Mouse (Mus musculus): ENCODE data around the gene Sema3e. TPM values are rescaled to one million over a fixed set of nuclear protein-coding genes. Genes with fewer than 3 reads are reported as not detected.
A peak's percentile ranks its signal among the peaks of the same experiment; 100 is the strongest.

The Sema3e gene
- total and polyA plus RNA-seq, 3 experiments = 0.18 to 0.29 (median 0.23) TPM

DNA sequence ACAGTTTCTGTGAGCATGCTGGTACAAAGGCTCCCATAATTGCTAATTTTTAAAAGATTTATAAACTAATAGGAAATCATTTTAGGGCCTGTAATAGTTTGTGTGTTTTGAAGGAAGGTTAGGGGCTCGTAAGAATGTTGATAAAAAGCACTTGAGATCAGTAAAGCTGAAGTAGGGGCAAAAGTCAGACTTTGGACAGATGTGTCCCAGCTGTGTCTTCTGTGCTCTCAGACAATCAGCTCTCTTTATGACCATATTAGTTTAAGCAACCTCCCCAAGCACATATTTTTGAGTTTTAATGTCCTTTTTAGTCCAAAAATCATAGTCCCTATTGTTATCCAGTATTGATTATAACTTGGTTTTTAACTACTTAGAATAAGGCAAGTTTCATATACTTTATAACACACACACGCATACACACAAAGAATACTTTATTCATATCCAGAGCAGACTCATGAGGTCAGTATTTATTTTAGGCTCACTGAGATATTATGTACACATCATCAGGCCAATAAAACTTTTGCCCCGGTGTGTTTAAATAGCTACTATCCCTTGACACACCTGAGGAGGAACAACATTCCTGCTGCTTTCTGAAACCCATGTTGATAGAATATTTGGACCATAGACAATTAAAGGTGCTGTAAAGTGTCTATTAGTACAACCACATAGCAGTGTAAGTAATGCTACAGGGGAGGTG is 173.4 kb downstream of the Sema3e start:
- Histone ChIP-seq H3K27me3 (ENCODE audit: control insufficient read depth, insufficient read depth, low read length) (no peaks in the 10 kb centered on the region), H3K4me3 (no peak overlapping the region), H3K9ac (ENCODE audit: low read depth, low read length) (no peak overlapping the region), H3K27ac (no peak overlapping the region), H3K36me3 (ENCODE audit: control insufficient read depth, insufficient read depth, low read length) (no peaks in the 10 kb centered on the region), H3K79me2 (replicated peaks; ENCODE audit: control insufficient read depth, insufficient read depth, low read length) (no peaks in the 10 kb centered on the region), H3K4me1 (ENCODE audit: control insufficient read depth, insufficient read depth, low read length) (no peaks in the 10 kb centered on the region)
- 46% methylated on average over 3 of the region's 3 CpGs for WGBS
- intact Hi-C loops (cut with DNase I) = no loop called here
- no peak for DNase-seq
- TF ChIP-seq POLR2A (IDR thresholded peaks at IDR 0.05; ENCODE audit: insufficient read depth, low read depth, low read length) = no peak
- TF ChIP-seq CTCF (IDR thresholded peaks at IDR 0.05) = no peak
- no peak for TF ChIP-seq EP300 (IDR thresholded peaks at IDR 0.05; ENCODE audit: insufficient read depth, low read depth, low read length)

DNA sequence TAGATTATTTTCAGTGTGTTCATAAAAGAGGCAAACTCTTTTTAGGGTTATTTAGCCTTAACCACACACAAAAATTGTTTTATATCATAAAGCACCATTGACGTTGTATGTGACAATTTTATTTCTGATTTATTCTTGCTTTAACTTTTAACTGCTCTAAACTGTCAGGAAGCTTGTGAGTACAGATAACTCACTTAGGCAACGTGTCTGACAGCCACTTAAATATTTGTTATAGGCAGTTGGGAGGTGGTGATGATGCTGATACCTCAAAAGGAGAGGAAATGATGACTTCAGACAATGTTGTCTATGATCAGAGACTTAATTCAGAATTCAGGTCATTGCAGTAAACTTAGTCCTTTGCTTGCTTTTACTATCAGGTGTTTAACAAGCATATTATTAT is 181.7 kb downstream of the Sema3e start:
- H3K9ac ChIP-seq (ENCODE audit: low read depth, low read length) = no peak overlapping the region
- 50% methylated on average over 2 of the region's 2 CpGs for WGBS
- TF ChIP-seq CTCF (IDR thresholded peaks at IDR 0.05) (no peak), EP300 (IDR thresholded peaks at IDR 0.05; ENCODE audit: insufficient read depth, low read depth, low read length) (no peak), POLR2A (IDR thresholded peaks at IDR 0.05; ENCODE audit: insufficient read depth, low read depth, low read length) (no peak)
- no peaks in the 10 kb centered on the region for H3K36me3 ChIP-seq (ENCODE audit: control insufficient read depth, insufficient read depth, low read length)
- DNase-seq = no peak
- no peaks in the 10 kb centered on the region for H3K27me3 ChIP-seq (ENCODE audit: control insufficient read depth, insufficient read depth, low read length)
- H3K27ac ChIP-seq = no peak overlapping the region
- intact Hi-C loops (cut with DNase I) = no loop called here
- H3K79me2 ChIP-seq (replicated peaks; ENCODE audit: control insufficient read depth, insufficient read depth, low read length) = no peaks in the 10 kb centered on the region
- H3K4me1 ChIP-seq (ENCODE audit: control insufficient read depth, insufficient read depth, low read length) = no peaks in the 10 kb centered on the region
- no peak overlapping the region for H3K4me3 ChIP-seq

GRCm38 (mm10) chr5:14209962-14210361 is 184.9 kb downstream of the Sema3e start:
- H3K36me3 ChIP-seq (ENCODE audit: control insufficient read depth, insufficient read depth, low read length) = no peaks in the 10 kb centered on the region
- TF ChIP-seq CTCF (IDR thresholded peaks at IDR 0.05) = no peak
- TF ChIP-seq EP300 (IDR thresholded peaks at IDR 0.05; ENCODE audit: insufficient read depth, low read depth, low read length) = no peak
- no peak for TF ChIP-seq POLR2A (IDR thresholded peaks at IDR 0.05; ENCODE audit: insufficient read depth, low read depth, low read length)
- no peaks in the 10 kb centered on the region for H3K4me1 ChIP-seq (ENCODE audit: control insufficient read depth, insufficient read depth, low read length)
- no peak overlapping the region for H3K27ac ChIP-seq
- no peaks in the 10 kb centered on the region for H3K79me2 ChIP-seq (replicated peaks; ENCODE audit: control insufficient read depth, insufficient read depth, low read length)
- DNase-seq = no peak
- H3K27me3 ChIP-seq (ENCODE audit: control insufficient read depth, insufficient read depth, low read length) = no peaks in the 10 kb centered on the region
- 18% methylated on average over 3 of the region's 3 CpGs for WGBS
- no peak overlapping the region for H3K9ac ChIP-seq (ENCODE audit: low read depth, low read length)
- intact Hi-C loops (cut with DNase I) = no loop called here
- H3K4me3 ChIP-seq = no peak overlapping the region

- 45% methylated on average over 7 of the region's 7 CpGs for WGBS
- Histone ChIP-seq H3K9ac (ENCODE audit: low read depth, low read length) (no peak overlapping the region), H3K79me2 (replicated peaks; ENCODE audit: control insufficient read depth, insufficient read depth, low read length) (no peaks in the 10 kb centered on the region), H3K4me1 (ENCODE audit: control insufficient read depth, insufficient read depth, low read length) (no peaks in the 10 kb centered on the region), H3K36me3 (ENCODE audit: control insufficient read depth, insufficient read depth, low read length) (no peaks in the 10 kb centered on the region), H3K27me3 (ENCODE audit: control insufficient read depth, insufficient read depth, low read length) (no peaks in the 10 kb centered on the region), H3K27ac (no peak overlapping the region), H3K4me3 (no peak overlapping the region)
- TF ChIP-seq CTCF (IDR thresholded peaks at IDR 0.05) = no peak
- no peak for TF ChIP-seq EP300 (IDR thresholded peaks at IDR 0.05; ENCODE audit: insufficient read depth, low read depth, low read length)
- TF ChIP-seq POLR2A (IDR thresholded peaks at IDR 0.05; ENCODE audit: insufficient read depth, low read depth, low read length) = no peak
- no peak for DNase-seq
- intact Hi-C loops (cut with DNase I) = no loop called here
Observed at GRCm38 (mm10) chr5:14216211-14216610, 191.1 kb downstream of the Sema3e start.

GRCm38 (mm10) chr5:14218677-14219076 is 193.6 kb downstream of the Sema3e start:
- Histone ChIP-seq H3K79me2 (replicated peaks; ENCODE audit: control insufficient read depth, insufficient read depth, low read length) (no peaks in the 10 kb centered on the region), H3K27me3 (ENCODE audit: control insufficient read depth, insufficient read depth, low read length) (no peaks in the 10 kb centered on the region), H3K4me3 (no peak overlapping the region), H3K27ac (no peak overlapping the region), H3K4me1 (ENCODE audit: control insufficient read depth, insufficient read depth, low read length) (no peaks in the 10 kb centered on the region), H3K36me3 (ENCODE audit: control insufficient read depth, insufficient read depth, low read length) (no peaks in the 10 kb centered on the region), H3K9ac (ENCODE audit: low read depth, low read length) (no peak overlapping the region)
- TF ChIP-seq CTCF (IDR thresholded peaks at IDR 0.05) (peak; percentile 58), POLR2A (IDR thresholded peaks at IDR 0.05; ENCODE audit: insufficient read depth, low read depth, low read length) (no peak)
- 74% methylated on average over 4 of the region's 4 CpGs for WGBS
- DNase-seq = no peak
- intact Hi-C loops (cut with DNase I) = no loop called here

DNA sequence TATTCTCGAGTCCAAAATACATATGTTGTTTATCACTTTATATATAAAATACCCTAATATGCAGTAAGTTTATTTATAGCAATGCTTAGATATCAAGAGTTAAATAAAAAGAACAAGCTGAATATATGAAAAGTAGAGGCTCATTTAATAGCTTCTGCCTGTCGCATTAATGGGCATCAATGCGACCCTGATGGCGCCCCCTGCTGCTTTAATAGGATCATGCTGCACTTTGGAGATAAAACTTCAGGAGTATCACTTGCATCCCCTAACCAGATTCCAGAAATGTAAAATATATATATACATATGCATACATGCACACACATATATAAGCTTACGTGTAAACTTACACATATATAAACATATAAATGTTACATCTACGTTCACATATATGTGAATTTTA is 199.4 kb downstream of the Sema3e start:
- H3K79me2 ChIP-seq (replicated peaks; ENCODE audit: control insufficient read depth, insufficient read depth, low read length) = no peaks in the 10 kb centered on the region
- WGBS = 84% methylated on average over 6 of the region's 6 CpGs
- TF ChIP-seq POLR2A (IDR thresholded peaks at IDR 0.05; ENCODE audit: insufficient read depth, low read depth, low read length) (no peak), CTCF (IDR thresholded peaks at IDR 0.05) (no peak), EP300 (IDR thresholded peaks at IDR 0.05; ENCODE audit: insufficient read depth, low read depth, low read length) (no peak)
- H3K4me3 ChIP-seq = no peak overlapping the region
- H3K27ac ChIP-seq = no peak overlapping the region
- intact Hi-C loops (cut with DNase I) = no loop called here
- H3K27me3 ChIP-seq (ENCODE audit: control insufficient read depth, insufficient read depth, low read length) = no peaks in the 10 kb centered on the region
- no peak overlapping the region for H3K9ac ChIP-seq (ENCODE audit: low read depth, low read length)
- H3K36me3 ChIP-seq (ENCODE audit: control insufficient read depth, insufficient read depth, low read length) = no peaks in the 10 kb centered on the region
- no peak for DNase-seq
- no peaks in the 10 kb centered on the region for H3K4me1 ChIP-seq (ENCODE audit: control insufficient read depth, insufficient read depth, low read length)
